Mouse (Mus musculus) stomach, postnatal 0 days (tissue): ENCODE measurements at regions not wholly inside any gene's neighbourhood (a gene's known extent, or its start where the extent isn't known, plus 50 kb on each side); places are given as distances from the start of the nearest gene placed in this dataset.

Source experiments
- CTCF ChIP-seq: IDR thresholded peaks from 2 replicates; pipeline ENCODE4 v1.5.1; 2016; ENCODE audit warnings: antibody characterized with exemption, low read depth, mild to moderate bottlenecking, moderate library complexity
- EP300 ChIP-seq: optimal IDR thresholded peaks from 2 replicates; pipeline ENCODE3; 2016; ENCODE audit warnings: antibody characterized with exemption

GRCm38 (mm10) chr3:51009098-51009497 lies 215.1 kb upstream of the Noct start:
- TF ChIP-seq CTCF = no peak
- no peak for TF ChIP-seq EP300
